Mouse (Mus musculus): ENCODE measurements around the gene Psmb3. TPM values are rescaled to one million over a fixed set of nuclear protein-coding genes. Genes with fewer than 3 reads are reported as not detected.

Gene Psmb3
- total and polyA plus RNA-seq, 3 experiments = 648 to 914 TPM; not detected in 1

DNA sequence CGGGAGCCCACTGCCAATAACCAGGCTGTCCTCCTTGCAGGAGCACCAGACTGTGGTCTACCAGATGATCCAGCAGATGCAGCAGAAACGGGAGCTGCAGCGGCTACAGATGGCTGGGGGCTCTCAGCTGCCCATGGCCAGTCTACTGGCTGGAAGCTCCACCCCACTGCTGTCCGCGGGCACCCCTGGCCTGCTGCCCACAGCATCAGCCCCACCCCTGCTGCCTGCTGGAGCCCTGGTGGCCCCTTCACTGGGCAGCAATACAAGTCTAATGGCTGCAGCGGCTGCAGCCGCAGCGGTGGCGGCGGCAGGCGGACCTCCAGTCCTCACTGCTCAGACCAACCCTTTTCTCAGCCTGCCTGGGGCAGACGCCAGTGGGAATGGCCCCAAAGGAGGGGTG, 22.8 kb upstream of the Psmb3 start:
- H3K36me3 ChIP-seq (ENCODE audit: control insufficient read depth in 1 of 2, insufficient read depth in 2 of 2, low read length in 2 of 2) = peaks cover 2% of the 10 kb centered on the region in 2 experiments; a peak in 2 of 4 replicates
- TF ChIP-seq ZC3H11A (IDR thresholded peaks at IDR 0.05; ENCODE audit: low read depth, low read length) (no peak), UBTF (IDR thresholded peaks at IDR 0.05; ENCODE audit: borderline replicate concordance, insufficient read depth, low read depth, low read length) (no peak), MYC (IDR thresholded peaks at IDR 0.05; ENCODE audit: low read depth, low read length) (no peak), ETS1 (IDR thresholded peaks at IDR 0.05; ENCODE audit: low read depth, low read length) (no peak), GABPA (IDR thresholded peaks at IDR 0.05; ENCODE audit: low read depth, low read length) (no peak), CHD2 (IDR thresholded peaks at IDR 0.05; ENCODE audit: low read length) (no peak), BHLHE40 (IDR thresholded peaks at IDR 0.05; ENCODE audit: borderline replicate concordance, low read depth, low read length) (no peak), SMC3 (IDR thresholded peaks at IDR 0.05; ENCODE audit: low read depth, low read length) (no peak), ZNF384 (IDR thresholded peaks at IDR 0.05; ENCODE audit: low read depth, low read length) (no peak), HCFC1 (IDR thresholded peaks at IDR 0.05; ENCODE audit: low read depth, low read length) (no peak), ELF1 (IDR thresholded peaks at IDR 0.05; ENCODE audit: low read depth, low read length) (no peak), GATA1 (IDR thresholded peaks at IDR 0.05; ENCODE audit: low read depth, low read length) (no peak)
- no peaks in the 10 kb centered on the region for H3K9me3 ChIP-seq (replicated peaks; ENCODE audit: insufficient read depth, low read length)

GRCm38 (mm10) chr11:97682504-97683055, 20.6 kb upstream of the Psmb3 start:
- no peaks in the 10 kb centered on the region for H3K79me2 ChIP-seq (ENCODE audit: control insufficient read depth, insufficient read depth, low read length, poor library complexity)
- no peak overlapping the region for H3K9ac ChIP-seq (ENCODE audit: control insufficient read depth, low read depth, low read length, poor library complexity, severe bottlenecking)
- H3K4me3 ChIP-seq (ENCODE audit: control insufficient read depth in 1 of 2, insufficient read depth in 1 of 2, low read depth in 2 of 2, low read length in 2 of 2) = no peak overlapping the region
- H3K36me3 ChIP-seq (ENCODE audit: control insufficient read depth in 1 of 2, insufficient read depth in 2 of 2, low read length in 2 of 2) = peaks cover 0 to 2% of the 10 kb centered on the region in 2 experiments; a peak in 1 of 4 replicates
- H3K9me3 ChIP-seq (replicated peaks; ENCODE audit: insufficient read depth, low read length) = no peaks in the 10 kb centered on the region
- peaks cover 0 to 18% of the 10 kb centered on the region in 2 experiments; a peak in 2 of 4 replicates for H3K4me1 ChIP-seq (ENCODE audit: control insufficient read depth in 1 of 2, insufficient read depth in 2 of 2, low read length in 2 of 2)
- no peak for DNase-seq (ENCODE audit: low read depth, low spot score)
- H3K27me3 ChIP-seq (ENCODE audit: control insufficient read depth in 1 of 2, insufficient read depth in 2 of 2, low read length in 2 of 2) = no peaks in the 10 kb centered on the region
- H3K27ac ChIP-seq (ENCODE audit: control insufficient read depth, low read depth, low read length) = no peak overlapping the region
- TF ChIP-seq ZKSCAN1 (IDR thresholded peaks at IDR 0.05; ENCODE audit: low read depth, low read length) (no peak), MEF2A (IDR thresholded peaks at IDR 0.05; ENCODE audit: extremely low read depth, insufficient replicate concordance, low read depth, low read length, poor library complexity, severe bottlenecking) (no peak)

More for the DNA sequence above, 22.8 kb upstream of the Psmb3 start:
- DNase-seq (ENCODE audit: low read depth, low spot score) = no peak
- H3K4me1 ChIP-seq (ENCODE audit: control insufficient read depth in 1 of 2, insufficient read depth in 2 of 2, low read length in 2 of 2) = peaks cover 0 to 12% of the 10 kb centered on the region in 2 experiments; a peak in 2 of 4 replicates
- H3K9ac ChIP-seq (ENCODE audit: control insufficient read depth, low read depth, low read length, poor library complexity, severe bottlenecking) = no peak overlapping the region
- no peak overlapping the region for H3K4me3 ChIP-seq (ENCODE audit: control insufficient read depth in 1 of 2, insufficient read depth in 1 of 2, low read depth in 2 of 2, low read length in 2 of 2)
- no peaks in the 10 kb centered on the region for H3K27me3 ChIP-seq (ENCODE audit: control insufficient read depth in 1 of 2, insufficient read depth in 2 of 2, low read length in 2 of 2)
- no peaks in the 10 kb centered on the region for H3K79me2 ChIP-seq (ENCODE audit: control insufficient read depth, insufficient read depth, low read length, poor library complexity)
- no peak overlapping the region for H3K27ac ChIP-seq (ENCODE audit: control insufficient read depth, low read depth, low read length)

All from MEL (cell line).